Mouse (Mus musculus) inflammation-experienced regulatory T-cells, adult 6 months (primary cell): ENCODE measurements around the gene Hist1h2bk. TPM values are rescaled to one million over a fixed set of nuclear protein-coding genes. Genes with fewer than 3 reads are reported as not detected.
A peak's percentile ranks its signal among the peaks of the same experiment; 100 is the strongest.

Experiments used
- ATAC-seq: one replicate; pipeline ENCODE4 v1.8.0; 2017
- polyA plus RNA-seq, 3 experiments: library from polyadenylated mRNA; unstranded; fragments of 100-300 nt; shearing (Covaris generic); gene quantifications; one replicate each; pipeline ENCODE4 v1.2.1; 2017

Gene Hist1h2bk
- polyA plus RNA-seq, 3 experiments from 2014 or later, result 2.2 to 9.9 TPM; not detected in 1

- ATAC-seq, result no peak
These were observed 21.2 kb upstream of the Hist1h2bk start for GRCm38 (mm10) chr13:22014411-22014845.

- ATAC-seq, result peak; percentile 86
These were observed 19.9 kb upstream of the Hist1h2bk start for GRCm38 (mm10) chr13:22015479-22016450.

DNA sequence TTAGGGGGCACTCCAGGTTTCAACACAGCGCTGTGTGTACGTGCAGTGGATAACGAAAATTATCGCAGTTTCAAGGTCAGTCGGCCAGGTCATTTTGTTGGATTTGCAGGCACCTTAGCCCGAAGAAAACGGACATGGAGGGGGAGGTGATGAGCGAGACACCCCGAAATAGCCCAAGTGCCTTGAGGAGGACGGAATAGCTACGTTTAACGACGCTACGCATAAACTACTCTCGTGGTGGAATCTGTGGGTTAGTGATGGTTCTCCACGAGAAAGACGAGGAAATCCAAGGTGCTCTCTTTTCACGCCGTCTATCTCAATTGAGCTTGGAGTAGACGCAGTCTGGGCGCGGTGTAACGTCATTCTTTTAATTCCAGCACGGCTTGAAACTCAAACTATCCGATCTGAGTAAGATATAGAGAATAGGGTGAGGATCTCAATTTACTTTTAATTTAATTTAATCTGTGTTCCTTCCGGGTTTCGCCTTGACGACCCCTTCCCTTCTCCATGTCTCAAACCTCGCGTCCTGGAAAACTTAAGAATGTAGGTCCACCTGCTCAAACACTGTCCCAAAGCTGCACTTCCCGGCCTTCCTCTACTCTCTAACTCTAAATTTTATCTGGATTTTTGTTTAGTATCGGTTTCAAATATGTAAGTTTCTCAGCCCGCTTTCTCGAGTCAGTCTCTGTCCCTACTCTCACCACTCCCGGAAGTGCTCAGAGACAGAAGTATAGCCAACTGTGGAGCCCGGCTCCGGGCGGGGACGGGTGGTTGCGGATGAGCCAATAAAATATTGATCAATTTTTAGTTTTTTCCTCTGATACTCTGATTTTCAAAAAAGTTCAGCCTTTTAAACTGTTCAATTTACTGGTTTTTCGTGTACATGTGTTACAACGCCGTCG lies 15.5 kb upstream of the Hist1h2bk start:
- peak; percentile 47 for ATAC-seq

GRCm38 (mm10) chr13:22020901-22021339 lies 14.8 kb upstream of the Hist1h2bk start:
- peak; percentile 27 for ATAC-seq

DNA sequence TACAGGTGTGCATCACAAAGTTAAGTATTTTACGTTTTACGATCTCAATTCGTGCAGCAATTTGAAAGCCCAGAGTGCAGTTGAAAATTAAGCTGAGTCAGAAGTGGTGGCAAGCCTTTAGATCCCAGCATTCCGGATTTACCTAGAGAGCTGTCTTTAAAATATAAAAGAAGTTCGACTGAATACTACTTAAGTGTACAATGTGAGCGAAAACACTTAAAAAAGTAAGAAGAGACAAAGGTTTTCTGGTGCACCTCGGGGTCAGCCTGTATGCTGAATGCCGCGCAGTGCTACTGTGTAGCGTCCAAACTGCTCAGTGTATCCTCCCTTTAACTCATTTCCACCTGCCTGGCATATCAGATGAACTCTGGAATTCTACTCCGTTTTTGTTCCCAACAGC lies 14.1 kb upstream of the Hist1h2bk start:
- no peak for ATAC-seq

DNA sequence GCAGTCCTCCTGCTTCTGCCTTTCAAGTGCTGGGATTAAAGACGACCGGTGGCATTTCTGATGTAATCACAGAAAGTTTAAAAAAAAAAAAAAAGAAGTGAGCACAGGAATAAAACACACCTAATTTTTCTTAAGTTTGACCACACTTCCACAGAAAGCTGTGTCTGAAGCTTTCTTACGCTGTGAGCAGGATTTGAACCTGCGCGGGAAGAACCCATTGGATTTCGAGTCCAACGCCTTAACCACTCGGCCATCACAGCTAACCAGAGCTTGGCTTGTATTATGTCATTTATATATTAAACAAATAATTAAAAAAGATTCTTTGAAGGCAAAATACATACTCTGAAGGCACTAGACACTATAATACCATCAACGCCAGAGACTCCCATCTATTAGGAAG lies 13.4 kb upstream of the Hist1h2bk start:
- ATAC-seq, result peak; percentile 35

DNA sequence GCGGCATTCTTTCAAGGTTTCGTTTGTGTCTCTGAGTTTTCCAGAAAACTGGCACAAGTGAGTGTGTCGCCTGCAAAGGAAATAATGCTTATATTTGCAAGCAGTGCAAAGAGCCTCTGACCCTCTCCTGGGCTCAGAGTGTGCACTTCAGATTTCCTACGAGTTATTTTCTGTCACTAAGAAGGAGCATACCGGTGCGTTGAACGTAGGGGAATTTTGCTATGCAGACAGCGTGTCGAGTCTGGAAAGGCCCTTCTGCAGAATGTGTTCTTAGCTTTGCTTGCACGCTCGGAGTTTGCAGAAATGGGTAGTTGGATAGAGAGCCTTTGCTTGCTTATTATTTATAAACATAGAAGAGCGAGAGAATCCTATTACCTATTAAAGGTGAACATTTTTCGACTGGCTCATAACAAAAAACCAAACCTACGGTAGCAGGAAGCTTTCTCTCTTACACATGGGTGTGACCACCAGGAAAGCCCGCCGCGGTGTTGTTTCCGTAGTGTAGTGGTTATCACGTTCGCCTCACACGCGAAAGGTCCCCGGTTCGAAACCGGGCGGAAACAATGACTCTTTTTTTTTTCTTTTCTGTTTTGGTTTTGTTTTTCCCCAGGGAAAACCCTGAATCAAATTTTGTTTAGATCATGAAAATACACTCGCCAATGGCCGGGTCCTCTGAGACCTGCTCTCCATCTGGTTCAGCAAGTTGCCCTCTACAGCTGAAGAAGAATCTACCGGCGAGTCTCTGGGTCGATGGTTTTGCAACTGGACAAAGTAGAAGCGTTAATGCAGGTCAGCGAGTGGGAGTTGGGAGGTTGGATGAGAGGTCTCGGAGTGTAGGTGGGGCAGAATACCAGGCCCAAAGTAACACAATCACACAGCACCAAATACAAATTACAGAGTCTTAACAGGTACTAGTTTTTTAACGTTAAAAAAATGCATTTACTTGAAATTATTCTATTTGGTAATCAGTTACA lies 9.3 kb upstream of the Hist1h2bk start:
- peak; percentile 61 for ATAC-seq

- peak; percentile 78 for ATAC-seq
These were observed 6.8 kb upstream of the Hist1h2bk start for GRCm38 (mm10) chr13:22028673-22029460.

DNA sequence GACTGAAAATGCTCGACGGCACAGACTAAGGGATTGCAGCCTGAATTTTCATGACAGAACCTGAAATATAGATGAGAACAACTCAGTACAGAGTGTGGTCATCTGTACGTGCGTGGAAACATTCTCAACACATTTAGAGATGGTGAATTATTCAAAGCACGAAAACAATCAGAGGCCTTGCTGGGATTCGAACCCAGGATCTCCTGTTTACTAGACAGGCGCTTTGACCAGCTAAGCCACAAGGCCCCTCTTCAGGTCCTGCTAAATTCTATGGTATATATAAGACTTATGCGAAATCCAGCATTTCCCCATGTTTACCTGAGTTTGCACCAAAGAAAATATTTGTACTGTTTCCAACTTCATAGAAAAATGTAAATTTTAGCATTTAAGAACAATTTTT lies 5.7 kb upstream of the Hist1h2bk start:
- ATAC-seq, result no peak

GRCm38 (mm10) chr13:22030493-22030892 lies 5.2 kb upstream of the Hist1h2bk start:
- ATAC-seq, result no peak

- no peak for ATAC-seq
These were observed 1.8 kb upstream of the Hist1h2bk start for GRCm38 (mm10) chr13:22033741-22034442.

DNA sequence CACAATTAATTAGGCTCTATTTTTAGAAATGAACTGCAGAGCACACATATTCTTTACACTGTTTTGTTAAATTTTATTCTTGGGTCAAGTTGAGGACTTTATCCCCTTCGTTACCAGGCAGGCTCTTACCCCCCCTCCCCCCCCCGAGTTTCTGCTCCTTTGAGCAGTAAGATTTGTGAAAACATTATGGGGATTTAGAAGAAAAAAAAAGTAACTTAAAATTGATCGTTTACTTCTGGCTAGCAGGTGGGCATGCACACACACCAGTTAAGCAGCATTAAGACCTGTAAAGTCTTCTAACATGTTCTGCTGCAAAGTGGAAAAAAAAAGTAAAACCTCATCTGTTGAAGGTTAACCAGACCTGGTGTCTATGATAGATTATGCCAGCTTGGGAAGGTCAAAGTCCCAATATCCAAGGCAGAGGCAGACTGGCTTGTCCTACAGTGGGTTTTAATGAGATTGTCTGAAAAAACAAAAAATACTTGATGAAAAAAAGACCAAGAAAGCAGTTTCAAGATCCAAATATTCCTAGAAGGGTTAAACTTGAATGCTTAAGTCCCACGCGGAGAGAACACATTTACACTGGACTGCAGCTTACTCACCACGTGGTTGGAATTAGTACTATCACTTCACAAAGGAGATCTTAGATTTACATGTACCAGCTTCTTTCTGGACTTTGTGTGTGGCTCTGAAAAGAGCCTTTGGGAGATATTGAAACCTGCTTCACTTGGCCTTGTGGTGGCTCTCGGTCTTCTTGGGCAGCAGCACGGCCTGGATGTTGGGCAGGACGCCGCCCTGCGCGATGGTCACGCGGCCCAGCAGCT lies 1.0 kb upstream of the Hist1h2bk start:
- no peak for ATAC-seq

- no peak for ATAC-seq
These were observed 683 bp downstream of the Hist1h2bk start for GRCm38 (mm10) chr13:22036149-22036956.

DNA sequence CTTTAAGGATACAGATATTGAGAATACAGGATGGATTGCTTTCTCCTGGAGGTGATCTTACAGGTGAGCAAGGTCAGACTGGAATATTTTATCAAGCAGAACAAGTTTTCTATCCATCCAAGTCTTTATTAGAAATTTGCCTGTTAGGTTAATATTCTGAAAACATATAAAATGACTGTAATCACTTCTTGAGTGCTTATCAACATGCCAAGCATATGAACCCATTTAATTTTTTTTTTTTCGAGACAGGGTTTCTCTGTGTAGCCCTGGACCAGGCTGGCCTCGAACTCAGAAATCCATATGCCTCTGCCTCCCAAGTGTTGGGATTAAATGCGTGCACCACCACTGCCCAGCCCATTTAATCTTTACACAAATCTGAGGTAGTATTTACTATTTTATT lies 1.3 kb downstream of the Hist1h2bk start:
- ATAC-seq, result no peak

DNA sequence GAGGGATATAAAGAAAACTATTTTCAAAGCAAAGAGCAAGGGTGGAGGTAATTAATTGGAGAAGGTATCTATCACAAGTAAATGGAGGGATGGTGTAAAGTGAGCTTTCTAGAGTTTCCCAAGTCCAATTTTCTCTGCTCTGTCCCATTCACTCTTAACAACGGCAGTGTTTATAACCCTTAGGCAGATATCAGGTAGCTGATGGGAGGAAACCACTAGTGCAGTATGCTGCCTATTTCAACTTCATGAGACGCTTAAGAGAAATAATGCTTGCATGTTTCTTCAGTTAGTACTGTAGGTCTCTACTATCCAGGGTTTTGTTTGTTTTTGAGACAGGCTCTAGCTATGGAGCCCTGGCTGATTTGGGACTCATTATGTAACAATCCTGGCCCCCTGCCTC lies 1.7 kb downstream of the Hist1h2bk start:
- ATAC-seq, result no peak

DNA sequence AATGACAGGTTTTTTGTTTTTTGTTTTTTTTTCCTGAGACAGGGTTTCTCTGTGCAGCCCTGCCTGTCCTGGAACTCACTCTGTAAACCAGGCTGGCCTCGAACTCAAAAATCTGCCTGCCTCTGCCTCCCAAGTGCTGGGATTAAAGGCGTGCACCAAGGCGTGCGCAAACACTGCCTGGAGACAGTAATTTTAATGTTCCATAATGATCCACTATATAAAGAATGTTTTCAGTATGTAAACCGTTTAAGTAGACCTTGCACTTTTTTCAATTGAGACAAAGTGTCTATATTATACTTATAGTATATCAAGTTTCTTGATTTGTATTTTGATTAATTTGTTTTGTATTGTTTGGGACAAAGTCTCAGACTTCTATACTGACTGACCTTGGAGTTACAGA lies 3.7 kb downstream of the Hist1h2bk start:
- ATAC-seq, result no peak

DNA sequence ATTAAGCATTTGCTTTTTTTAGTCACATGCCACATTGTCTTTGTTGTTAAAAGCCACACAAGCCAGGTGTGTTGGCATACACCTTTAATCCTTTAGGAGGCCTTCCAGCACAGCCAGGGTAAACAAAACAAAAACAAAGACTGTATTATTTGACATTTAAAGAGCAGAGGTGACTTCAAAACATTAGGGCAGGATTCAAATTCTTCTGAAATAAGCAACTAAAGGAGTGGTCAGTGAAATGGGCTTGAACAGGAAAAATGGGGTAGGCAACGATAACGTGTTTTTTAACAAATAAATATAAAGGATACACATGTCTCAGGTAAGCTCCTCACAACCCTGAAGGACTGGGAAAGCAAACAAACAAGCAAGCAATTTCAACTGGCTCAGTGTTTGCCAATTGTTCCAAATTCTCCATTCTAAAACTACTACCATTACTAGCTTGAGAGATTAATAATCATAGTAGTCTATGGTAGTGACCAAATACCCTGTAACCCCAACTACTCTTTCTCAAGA lies 4.3 kb downstream of the Hist1h2bk start:
- no peak for ATAC-seq

DNA sequence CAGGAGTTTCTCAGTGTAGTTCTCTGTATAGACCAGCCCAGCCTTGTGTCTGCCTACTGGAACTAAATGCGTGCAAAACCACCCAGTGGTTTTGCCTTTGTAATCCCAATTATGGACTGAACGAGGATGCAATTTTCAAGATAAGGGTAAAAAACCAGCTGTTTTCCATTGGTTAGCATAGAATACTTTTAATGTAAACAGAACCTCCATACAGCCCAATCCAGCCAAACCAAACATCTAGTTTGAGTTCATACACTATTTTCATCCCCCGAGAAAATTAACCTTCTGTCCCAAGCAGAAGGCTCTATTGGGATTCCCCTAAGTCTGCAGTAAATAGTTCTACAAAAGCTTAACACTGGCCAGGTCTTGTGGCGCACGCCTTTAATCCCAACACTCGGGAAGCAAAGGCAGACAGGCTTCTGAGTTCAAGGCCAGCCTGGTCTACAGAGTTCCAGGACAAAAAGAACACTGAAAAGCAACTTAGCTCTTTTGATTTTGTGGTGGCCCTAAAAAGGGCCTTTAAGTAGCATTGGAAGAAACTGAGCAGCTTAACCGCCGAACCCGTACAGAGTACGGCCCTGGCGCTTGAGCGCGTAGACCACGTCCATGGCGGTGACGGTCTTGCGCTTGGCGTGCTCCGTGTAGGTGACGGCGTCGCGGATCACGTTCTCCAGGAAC lies 4.9 kb downstream of the Hist1h2bk start:
- no peak for ATAC-seq
